9 mouse cellular contexts compared by ENCODE assay signal in the genomic region with DNA sequence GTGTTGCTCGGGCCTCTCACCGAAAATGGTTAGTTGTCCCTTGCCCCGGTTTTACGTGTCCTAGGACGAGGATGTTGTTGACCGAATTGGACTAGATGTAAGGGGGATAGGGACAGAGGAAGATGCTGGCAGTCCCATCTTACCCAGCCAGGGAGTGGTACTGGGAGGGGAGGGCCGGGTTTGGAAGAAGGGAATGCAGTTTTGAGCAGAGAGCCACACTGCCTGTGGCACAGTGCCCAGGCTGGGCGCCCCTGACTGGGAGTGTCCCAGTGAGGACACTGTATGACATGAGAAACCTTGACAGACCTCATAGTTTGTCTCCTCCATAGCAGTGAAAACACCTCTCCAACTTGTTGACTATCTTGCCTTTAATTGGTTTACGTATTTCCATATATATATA. TPM values are rescaled to one million over a fixed set of nuclear protein-coding genes. Genes with fewer than 3 reads are reported as not detected.
DNase-seq lines count a peak whose midpoint lies in the region.
"Had no signal": no experiment of that assay in that cellular context is flagged by ENCODE, and none has a peak within 500 bp of the region (broad histone marks: within the 10 kb centered on the region; RNA-seq: fewer than 3 reads in every experiment).

No protein-coding gene starts in this region.

- DNase-seq in adrenal gland, postnatal 14 days: peak; percentile 21
- no peak for DNase-seq in adrenal gland, postnatal 10 days
- DNase-seq in heart, adult 11 months: peak; percentile 85
- DNase-seq in heart, adult 18-20 months: no peak
- peak; percentile 29 for DNase-seq in lung, postnatal 10 days
- no peak for DNase-seq in lung, postnatal 25 days (ENCODE audit: low spot score)
- DNase-seq: adrenal gland, adult 8-10 months; cerebellum, adult 11 months; gastrocnemius, postnatal 25 days had no signal

RNA-seq across cellular contexts. Expression of gene Peli2, which starts 45.8 kb away (rescaled TPM):
- total RNA-seq in adrenal gland, postnatal 14 days (2021): 25.8 and 33.5 TPM in 2 replicates
- total RNA-seq in adrenal gland, postnatal 10 days (2021): 10 to 100 TPM; 23.9 to 29.1 TPM
- 10 to 100 TPM; 15.7 to 16.8 TPM for total RNA-seq in heart, adult 18-20 months (2021)

Comparison
In these comparisons a context has a peak if more than half of its experiments do, and no peak if none do; other contexts are left out.
1. DNase-seq: peak in adrenal gland, postnatal 14 days (single experiment), heart, adult 11 months (single experiment) and lung, postnatal 10 days (single experiment); none in adrenal gland, postnatal 10 days (single experiment), heart, adult 18-20 months (0 of 2) and lung, postnatal 25 days (single experiment).